Mouse (Mus musculus) adrenal gland (tissue): Measurements from ENCODE around the gene Wee2.

Experiments used
- intact Hi-C: fragments of 180-260 bp; cut with DNase I; formaldehyde crosslinking; loops from one replicate; pipeline ENCODE4 v1.15.1; 2025
- long read RNA-seq, 2 experiments: library from polyadenylated mRNA; unstranded; transcript quantifications; one replicate each; pipeline ENCODE4 v2.0.0; 2020; ENCODE audit warnings: borderline replicate concordance in 1 of 2; ENCODE audit not compliant: insufficient replicate concordance in 1 of 2

Wee2 gene
- long read RNA-seq, experiment 1, result 0 reads
- long read RNA-seq, experiment 2, result 0 reads

DNA sequence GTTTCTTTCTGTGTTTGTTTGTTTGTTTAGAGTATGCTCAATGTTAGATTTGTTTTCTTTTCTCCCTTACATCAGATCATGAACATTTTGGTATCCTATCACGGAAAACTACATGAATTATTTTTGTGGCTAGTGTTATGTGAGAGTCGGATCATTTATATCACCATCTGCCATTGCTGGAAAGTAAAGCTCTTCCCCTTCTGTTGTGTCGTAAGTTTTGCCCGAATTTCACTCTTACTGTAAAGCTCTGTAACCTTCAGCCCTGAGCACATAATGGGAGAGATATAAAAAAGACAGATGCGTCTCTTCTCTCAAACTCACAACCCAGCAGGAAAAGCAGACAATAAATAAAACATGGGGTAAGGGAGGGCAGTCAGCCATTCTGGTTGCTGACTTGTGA, at the start of gene Wee2:
TSS of gene Wee2 (plus strand) at position 153 of the 400 bp plus-strand sequence.
- intact Hi-C loops, result no loop called here

DNA sequence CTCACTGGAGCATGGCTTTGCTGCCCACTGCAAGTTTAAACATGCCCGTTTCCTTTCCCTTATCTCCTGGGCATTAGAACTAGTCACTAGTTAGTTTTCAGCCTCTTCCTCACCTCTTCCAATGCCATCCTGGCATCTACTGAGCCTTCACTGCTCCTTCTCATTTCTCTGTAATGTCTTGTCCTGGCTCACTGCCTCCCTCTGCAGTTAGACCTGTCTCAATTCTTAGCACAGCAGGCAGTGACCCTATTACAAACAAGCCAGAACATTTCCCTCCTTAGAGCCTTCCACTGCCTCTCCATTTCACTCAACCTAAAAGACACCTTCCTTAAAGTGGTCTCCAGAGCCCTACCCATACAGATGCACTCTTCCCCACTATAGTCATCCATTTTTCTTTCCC, 47.9 kb upstream of the Wee2 start:
- intact Hi-C loops, result loop anchor here (5.0 kb wide), 1 partner anchor 39 kb away; no protein-coding TSS in a partner anchor

GRCm38 (mm10) chr6:40393213-40393612, 45.7 kb upstream of the Wee2 start:
- intact Hi-C loops, result loop anchor here (2.0 to 5.0 kb wide), 2 partner anchors 41 to 156 kb away; no protein-coding TSS in a partner anchor

- intact Hi-C loops, result no loop called here
Measured at GRCm38 (mm10) chr6:40402031-40402430, 36.9 kb upstream of the Wee2 start.

- intact Hi-C loops, result no loop called here
Measured at GRCm38 (mm10) chr6:40403640-40404285, 35.1 kb upstream of the Wee2 start.

GRCm38 (mm10) chr6:40411085-40411484, 27.8 kb upstream of the Wee2 start:
- intact Hi-C loops, result no loop called here

DNA sequence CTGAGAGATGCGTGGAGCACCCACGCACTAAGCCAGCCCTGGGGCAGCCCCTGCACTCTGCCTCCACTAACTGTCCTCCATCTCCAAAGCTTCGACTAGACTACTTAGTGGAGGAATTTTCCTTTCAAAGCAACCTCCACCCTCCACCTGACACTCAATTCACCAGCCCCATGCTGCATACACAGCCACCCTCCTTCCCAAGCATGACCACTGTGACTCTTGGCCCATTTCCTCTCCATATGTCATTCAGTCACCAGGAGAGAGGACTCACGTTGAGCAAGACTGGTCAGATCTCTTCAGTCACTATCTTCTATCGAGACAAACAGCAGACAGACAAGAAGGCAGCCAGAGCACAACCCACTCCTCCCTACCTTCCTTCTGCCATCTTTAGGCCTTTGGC, 25.8 kb upstream of the Wee2 start:
- intact Hi-C loops, result no loop called here

DNA sequence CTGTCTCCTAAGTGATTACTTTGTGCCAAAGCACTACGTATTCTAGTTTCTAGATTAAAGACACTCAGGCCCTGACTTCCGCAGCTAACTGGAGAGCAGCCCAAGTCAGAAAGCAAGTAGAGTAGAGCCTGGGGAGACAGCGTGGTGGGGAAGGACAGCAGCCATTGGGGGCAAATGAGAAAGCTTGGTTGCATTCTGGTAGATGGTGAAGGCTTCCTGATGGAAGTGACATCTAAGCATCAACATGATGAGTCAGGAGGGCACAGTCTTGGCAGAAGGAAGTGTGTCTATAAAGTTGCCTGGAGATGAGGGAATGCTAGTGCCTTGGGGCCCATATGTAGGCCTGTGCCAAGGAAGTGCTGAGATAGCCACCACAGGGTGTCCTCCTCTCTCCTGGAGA, 25.3 kb upstream of the Wee2 start:
- intact Hi-C loops, result no loop called here

DNA sequence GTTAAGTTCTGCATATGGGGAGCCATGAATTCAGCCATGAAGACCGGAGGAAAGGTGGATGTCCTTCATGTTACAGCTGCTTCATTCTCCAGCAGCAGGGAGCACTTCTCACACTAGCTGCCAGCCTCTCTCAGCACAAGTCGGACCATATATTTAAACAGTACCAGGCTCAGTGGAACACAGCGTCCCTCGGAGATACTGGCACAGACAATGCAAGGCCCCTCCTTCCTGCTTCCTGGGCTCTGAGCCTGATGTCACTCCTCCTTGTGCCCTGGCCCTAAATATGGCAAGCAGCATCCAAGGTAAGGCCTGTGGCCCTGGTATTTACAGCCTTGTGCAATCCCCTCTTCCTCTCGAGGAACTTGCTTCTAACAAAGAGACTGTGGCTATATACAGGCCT, 23.1 kb upstream of the Wee2 start:
- intact Hi-C loops, result no loop called here

DNA sequence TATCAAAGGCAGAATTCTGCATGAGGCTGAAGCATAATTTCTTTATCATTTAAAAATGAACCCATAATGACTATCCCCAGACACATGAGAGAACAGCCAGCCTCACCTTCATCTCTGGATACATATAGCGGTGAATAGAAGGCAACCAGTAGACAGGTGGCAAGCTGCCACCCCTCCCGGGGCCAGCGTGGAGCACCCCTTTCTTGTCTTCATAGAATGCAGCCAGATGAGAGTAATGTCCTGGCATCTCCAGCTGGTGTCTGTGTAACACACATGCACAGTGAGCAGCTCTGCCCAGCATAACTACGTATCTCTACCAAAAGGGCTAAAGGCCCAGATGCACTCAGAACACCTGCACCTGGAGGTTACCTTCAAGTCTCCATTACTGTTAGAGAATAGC, 20.5 kb upstream of the Wee2 start:
- intact Hi-C loops, result no loop called here

DNA sequence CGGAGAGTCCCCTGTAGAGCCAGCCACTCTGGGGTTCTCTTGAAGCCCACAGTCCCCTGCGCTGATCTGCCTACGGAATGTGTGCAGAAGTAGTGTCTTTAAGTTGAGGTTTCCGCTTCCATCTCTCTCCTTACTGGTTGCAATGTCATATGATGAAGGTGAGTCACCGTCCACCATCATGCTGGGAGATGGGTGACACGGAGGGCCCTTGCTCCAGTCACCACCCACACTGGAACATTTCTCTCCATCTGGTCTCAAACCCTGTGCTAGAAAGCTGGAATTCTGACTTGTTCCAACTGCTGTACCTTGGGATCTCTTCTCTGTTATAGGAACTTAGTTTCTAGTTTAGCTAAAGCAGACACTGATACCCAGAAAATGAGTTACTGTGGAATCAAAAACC, 17.8 kb upstream of the Wee2 start:
- intact Hi-C loops, result no loop called here

DNA sequence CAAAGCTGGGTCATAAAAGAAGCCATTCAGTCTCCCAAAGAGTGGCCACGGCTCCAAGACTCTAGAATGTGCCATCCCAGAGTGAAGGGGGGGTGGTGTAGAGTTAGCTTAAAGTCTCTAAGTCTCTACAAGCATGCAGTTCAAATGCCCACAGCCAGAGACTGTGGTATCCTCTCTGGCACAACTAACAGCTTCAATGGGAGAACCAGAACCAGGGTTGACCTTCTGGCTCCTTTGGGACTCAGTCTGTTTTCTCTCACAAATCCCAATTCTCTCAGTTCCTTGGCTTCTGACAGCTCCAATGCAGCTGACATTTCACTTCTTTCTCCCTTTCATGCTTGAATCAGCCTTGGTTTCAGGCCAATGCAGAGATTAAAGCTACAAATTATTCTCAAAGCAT, 15.9 kb upstream of the Wee2 start:
- intact Hi-C loops, result no loop called here

DNA sequence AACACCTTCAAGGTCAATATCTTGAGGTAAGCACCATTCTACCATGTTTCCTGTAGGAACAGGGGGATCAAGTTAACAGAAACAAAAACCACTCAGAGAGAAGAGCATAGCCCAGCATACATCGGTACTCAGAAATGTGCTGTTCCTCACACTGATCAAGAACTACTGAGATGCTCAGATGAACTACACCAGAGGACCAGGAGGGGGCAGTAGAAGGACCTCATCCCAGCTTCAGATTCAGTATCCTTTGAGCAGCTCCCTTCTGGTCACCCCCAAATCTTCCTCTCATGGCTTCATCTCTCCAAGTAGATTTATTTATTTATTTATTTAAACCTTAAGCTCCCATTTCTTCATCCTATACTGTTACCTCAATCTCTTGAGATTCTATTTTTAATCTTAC, 15.1 kb upstream of the Wee2 start:
- intact Hi-C loops, result no loop called here

DNA sequence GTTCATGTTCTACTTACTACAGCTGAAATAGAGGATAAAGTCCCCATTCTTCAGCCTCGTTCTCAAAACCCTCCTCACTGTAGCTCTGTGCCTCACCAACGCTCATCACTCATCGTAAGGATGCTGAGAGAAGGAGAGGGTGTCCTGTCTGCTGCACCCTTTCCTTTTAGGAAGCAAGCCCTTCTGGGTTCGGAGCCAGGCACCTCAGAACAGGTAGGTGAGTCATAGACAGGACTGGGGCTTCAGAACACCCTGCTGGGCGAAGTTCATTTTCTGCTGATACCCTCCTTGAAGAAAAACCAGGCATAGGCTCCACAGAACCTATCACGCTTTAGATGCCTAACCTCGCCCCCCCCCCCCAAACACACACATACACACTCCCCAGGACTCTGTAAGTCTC, 11.4 kb upstream of the Wee2 start:
- intact Hi-C loops, result no loop called here

GRCm38 (mm10) chr6:40428696-40429095, 10.2 kb upstream of the Wee2 start:
- intact Hi-C loops, result no loop called here

DNA sequence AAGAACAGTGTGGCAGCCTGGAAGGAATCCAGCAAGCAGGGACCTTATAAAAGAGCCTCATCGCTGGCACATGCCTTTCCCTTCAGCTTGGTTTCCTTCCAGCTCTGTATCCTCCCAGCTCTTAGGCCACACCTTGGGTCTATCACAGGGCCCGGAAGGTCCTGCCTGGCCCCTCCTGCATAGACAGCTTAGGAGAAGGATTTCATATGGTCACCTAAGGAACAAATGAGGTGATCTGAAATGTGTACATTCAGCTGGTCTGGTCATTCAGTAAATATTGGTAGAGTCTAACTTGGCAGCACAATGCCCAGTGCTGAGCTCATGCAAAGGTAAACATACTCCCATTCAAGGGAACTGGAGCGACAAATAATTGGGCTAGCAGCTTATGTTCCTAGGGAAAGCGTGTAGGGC, 9.4 kb upstream of the Wee2 start:
- intact Hi-C loops, result no loop called here

DNA sequence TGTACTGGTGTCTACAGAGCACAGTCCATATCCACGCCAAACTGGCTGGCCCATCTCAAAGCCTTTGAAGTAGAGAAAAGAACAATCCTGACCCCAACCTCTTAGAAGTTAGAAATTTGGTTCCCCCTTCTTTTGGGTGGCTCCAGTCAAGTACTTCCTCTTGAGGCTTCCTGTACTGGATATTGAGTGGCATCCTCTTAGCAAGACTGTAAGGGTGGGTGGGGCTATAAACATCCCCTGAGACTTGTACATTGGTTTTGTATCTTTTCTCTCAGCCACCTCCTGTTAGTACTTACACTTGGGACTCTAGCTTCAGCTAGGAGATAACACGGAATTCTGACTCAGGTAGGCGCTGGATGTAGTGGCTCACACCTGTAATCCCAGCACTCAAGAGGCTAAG, 8.6 kb upstream of the Wee2 start:
- intact Hi-C loops, result no loop called here

- intact Hi-C loops, result no loop called here
Measured at GRCm38 (mm10) chr6:40430878-40431277, 8.0 kb upstream of the Wee2 start.

GRCm38 (mm10) chr6:40431356-40431755, 7.5 kb upstream of the Wee2 start:
- intact Hi-C loops, result no loop called here

- intact Hi-C loops, result no loop called here
Measured at GRCm38 (mm10) chr6:40431812-40432211, 7.1 kb upstream of the Wee2 start.

GRCm38 (mm10) chr6:40432346-40433275, 6.3 kb upstream of the Wee2 start:
- intact Hi-C loops, result no loop called here

DNA sequence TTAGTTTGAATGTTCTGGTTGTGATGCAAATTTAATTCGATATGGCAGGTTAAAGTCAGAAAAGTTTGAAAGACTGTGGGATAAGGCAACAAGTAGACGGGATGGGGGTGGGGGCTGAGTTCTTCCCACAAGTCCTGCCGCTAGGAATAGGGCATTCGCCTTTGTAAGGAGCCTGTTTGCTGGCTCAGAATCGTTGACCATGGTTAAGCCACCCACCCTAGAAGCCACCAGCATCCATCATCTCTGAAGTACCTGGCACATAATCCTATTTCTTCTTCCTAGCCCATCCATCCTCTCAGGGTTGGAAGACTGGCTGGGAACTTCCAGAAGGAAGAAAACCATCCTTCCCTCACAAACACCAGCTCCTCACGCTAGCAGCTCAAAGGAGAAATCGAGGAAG, 4.2 kb upstream of the Wee2 start:
- intact Hi-C loops, result no loop called here
